Mouse (Mus musculus): ENCODE measurements at regions not wholly inside any gene's neighbourhood (a gene's known extent, or its start where the extent isn't known, plus 50 kb on each side); places are given as distances from the start of the nearest gene placed in this dataset.
A peak's percentile ranks its signal among the peaks of the same experiment; 100 is the strongest.

- Histone ChIP-seq H3K4me2 (ENCODE audit: insufficient read depth, low read depth, poor library complexity, severe bottlenecking) (peak overlapping the region; percentile 89), H3K36me3 (replicated peaks in 1 of 2; ENCODE audit: control insufficient read depth in 1 of 2, insufficient read depth in 1 of 2, low read length in 1 of 2) (no peaks in the 10 kb centered on the region), H3K27me3 (replicated peaks) (no peaks in the 10 kb centered on the region), H3K9me3 (replicated peaks; ENCODE audit: low read length) (peaks cover 44% of the 10 kb centered on the region), H3K79me2 (replicated peaks; ENCODE audit: control insufficient read depth, extremely low read depth, insufficient read depth, poor library complexity, severe bottlenecking) (no peaks in the 10 kb centered on the region), H3K9ac (ENCODE audit: insufficient read depth, low read depth) (peak overlapping the region; percentile 97), H3K4me3 (replicated peaks in 1 of 3; ENCODE audit: low read depth in 2 of 3, low read length in 2 of 3, poor library complexity in 1 of 3) (peak overlapping the region; percentile 32 to 65 (median 51)), H3K27ac (ENCODE audit: insufficient read depth, low read depth) (peak overlapping the region; percentile 94), H3K4me1 (ENCODE audit: control insufficient read depth in 1 of 2, insufficient read depth in 2 of 2) (peaks cover 7 to 28% of the 10 kb centered on the region in 2 experiments; a peak in 3 of 4 replicates)
- peak; percentile 90 for DNase-seq (ENCODE audit: extremely low read depth)
- dilution Hi-C loops (cut with MboI; ENCODE audit: extremely low pct_ligation_motif_present, extremely low pct_unique_long_range_greater_than_20kb, low sequenced_read_pairs): no loop called here
- in situ Hi-C loops (cut with MboI; ENCODE audit: low pct_ligation_motif_present, low pct_unique_long_range_greater_than_20kb, low sequenced_read_pairs): loop anchor here (25.0 kb wide), 1 partner anchor 554 kb away; no protein-coding TSS in a partner anchor
- TF ChIP-seq BHLHE40 (IDR thresholded peaks at IDR 0.05; ENCODE audit: low read depth, low read length): peak; percentile 74
- no peak for TF ChIP-seq ZKSCAN1 (IDR thresholded peaks at IDR 0.05; ENCODE audit: borderline replicate concordance, low read depth, low read length)
- TF ChIP-seq USF2 (conservative IDR thresholded peaks at IDR 0.05; ENCODE audit: low read depth, low read length): no peak
- TF ChIP-seq ZNF384 (IDR thresholded peaks at IDR 0.05; ENCODE audit: low read depth, low read length): no peak
- TF ChIP-seq GABPA (IDR thresholded peaks at IDR 0.05; ENCODE audit: insufficient replicate concordance, low read depth, low read length): no peak
- peak; percentile 75 for TF ChIP-seq CHD2 (IDR thresholded peaks at IDR 0.05; ENCODE audit: low read length)
- 0 out of 2 replicates have a peak, but pooled peaks have one; percentile 14 for TF ChIP-seq NRF1 (IDR thresholded peaks at IDR 0.05; ENCODE audit: low read depth, low read length)
- TF ChIP-seq ELF1 (IDR thresholded peaks at IDR 0.05; ENCODE audit: low read depth, low read length): peak; percentile 63
- TF ChIP-seq MYC (IDR thresholded peaks at IDR 0.05; ENCODE audit: low read depth, low read length): peak; percentile 65; the same call in 1 of the 2 replicates
- TF ChIP-seq CHD1 (IDR thresholded peaks at IDR 0.05; ENCODE audit: low read depth, low read length): no peak
- 0 out of 2 replicates have a peak, but pooled peaks have one; percentile 9 for TF ChIP-seq SMC3 (IDR thresholded peaks at IDR 0.05; ENCODE audit: low read depth, low read length)
- no peak for TF ChIP-seq ZMIZ1 (IDR thresholded peaks at IDR 0.05; ENCODE audit: low read depth, low read length)
- TF ChIP-seq PAX5 (IDR thresholded peaks at IDR 0.05; ENCODE audit: low read length): no peak
- TF ChIP-seq UBTF (IDR thresholded peaks at IDR 0.05; ENCODE audit: low read depth, low read length): no peak
- TF ChIP-seq MAZ (IDR thresholded peaks at IDR 0.05; ENCODE audit: low read depth, low read length): peak; percentile 96
- peak; percentile 85 for TF ChIP-seq ETS1 (conservative IDR thresholded peaks at IDR 0.05; ENCODE audit: low read depth, low read length)
- TF ChIP-seq TBP (conservative IDR thresholded peaks at IDR 0.05; ENCODE audit: low read depth, low read length): no peak
- 0 out of 2 replicates have a peak, but pooled peaks have one; percentile 30 for TF ChIP-seq KAT2A (IDR thresholded peaks at IDR 0.05; ENCODE audit: insufficient replicate concordance, low read length)
- peak; percentile 50; the same call in 1 of the 2 replicates for TF ChIP-seq NELFE (IDR thresholded peaks at IDR 0.05; ENCODE audit: low read depth, low read length)
- TF ChIP-seq MAFK (IDR thresholded peaks at IDR 0.05; ENCODE audit: insufficient replicate concordance, low read length): peak; percentile 78; the same call in 1 of the 2 replicates
- peak; percentile 33; the same call in 1 of the 2 replicates for TF ChIP-seq HCFC1 (IDR thresholded peaks at IDR 0.05; ENCODE audit: low read depth, low read length)
- TF ChIP-seq POLR2A (IDR thresholded peaks at IDR 0.05; ENCODE audit: low read depth, low read length): no peak
- TF ChIP-seq POLR2AphosphoS2 (IDR thresholded peaks at IDR 0.05; ENCODE audit: low read depth, low read length): no peak
- TF ChIP-seq MAX (IDR thresholded peaks at IDR 0.05; ENCODE audit: low read length): peak; percentile 76
- TF ChIP-seq JUND (conservative IDR thresholded peaks at IDR 0.05; ENCODE audit: low read depth, low read length): peak; percentile 58
- TF ChIP-seq EP300 (IDR thresholded peaks at IDR 0.05; ENCODE audit: low read length): peak; percentile 91
- peak; percentile 84 for TF ChIP-seq SIN3A (IDR thresholded peaks at IDR 0.05; ENCODE audit: low read length)
- peak; percentile 90 for TF ChIP-seq MEF2A (IDR thresholded peaks at IDR 0.05; ENCODE audit: borderline replicate concordance, low read depth, low read length)
- TF ChIP-seq CTCF (conservative IDR thresholded peaks at IDR 0.05 in 1 of 2, IDR thresholded peaks at IDR 0.05 in 1 of 2; ENCODE audit: low read depth in 2 of 2, low read length in 2 of 2): no peak
- TF ChIP-seq TCF12 (IDR thresholded peaks at IDR 0.05; ENCODE audit: low read depth, low read length): peak; percentile 82
- TF ChIP-seq IRF4 (IDR thresholded peaks at IDR 0.05; ENCODE audit: low read depth, low read length): peak; percentile 87
- peak; percentile 65 for TF ChIP-seq JUN (IDR thresholded peaks at IDR 0.05; ENCODE audit: insufficient read depth, low read depth, low read length)
- TF ChIP-seq E2F4 (IDR thresholded peaks at IDR 0.05; ENCODE audit: insufficient replicate concordance, low read depth, low read length): no peak
- no peak for TF ChIP-seq USF1 (IDR thresholded peaks at IDR 0.05; ENCODE audit: low read depth, low read length)
- no peak for TF ChIP-seq ZC3H11A (IDR thresholded peaks at IDR 0.05; ENCODE audit: low read depth, low read length)
- TF ChIP-seq RAD21 (IDR thresholded peaks at IDR 0.05; ENCODE audit: low read depth, low read length): peak; percentile 20
- peak; percentile 64; the same call in 1 of the 2 replicates for TF ChIP-seq MXI1 (IDR thresholded peaks at IDR 0.05; ENCODE audit: low read depth, low read length)
- peak; percentile 91 for TF ChIP-seq RCOR1 (conservative IDR thresholded peaks at IDR 0.05; ENCODE audit: low read depth, low read length)
Observed at GRCm38 (mm10) chr12:99641278-99641677, 77.9 kb upstream of the Foxn3 start.
